Mouse (Mus musculus) liver, postnatal 0 days (tissue): ENCODE results near the gene AW146154.

ENCODE experiments used
- CTCF ChIP-seq: sonication (generic); IDR thresholded peaks from 2 replicates; pipeline ENCODE4 v1.5.1; 2016; ENCODE audit warnings: antibody characterized with exemption, low read depth
- EP300 ChIP-seq: IDR thresholded peaks from 2 replicates; pipeline ENCODE4 v1.6.1; 2016; ENCODE audit warnings: antibody characterized with exemption, low read depth, mild to moderate bottlenecking

DNA sequence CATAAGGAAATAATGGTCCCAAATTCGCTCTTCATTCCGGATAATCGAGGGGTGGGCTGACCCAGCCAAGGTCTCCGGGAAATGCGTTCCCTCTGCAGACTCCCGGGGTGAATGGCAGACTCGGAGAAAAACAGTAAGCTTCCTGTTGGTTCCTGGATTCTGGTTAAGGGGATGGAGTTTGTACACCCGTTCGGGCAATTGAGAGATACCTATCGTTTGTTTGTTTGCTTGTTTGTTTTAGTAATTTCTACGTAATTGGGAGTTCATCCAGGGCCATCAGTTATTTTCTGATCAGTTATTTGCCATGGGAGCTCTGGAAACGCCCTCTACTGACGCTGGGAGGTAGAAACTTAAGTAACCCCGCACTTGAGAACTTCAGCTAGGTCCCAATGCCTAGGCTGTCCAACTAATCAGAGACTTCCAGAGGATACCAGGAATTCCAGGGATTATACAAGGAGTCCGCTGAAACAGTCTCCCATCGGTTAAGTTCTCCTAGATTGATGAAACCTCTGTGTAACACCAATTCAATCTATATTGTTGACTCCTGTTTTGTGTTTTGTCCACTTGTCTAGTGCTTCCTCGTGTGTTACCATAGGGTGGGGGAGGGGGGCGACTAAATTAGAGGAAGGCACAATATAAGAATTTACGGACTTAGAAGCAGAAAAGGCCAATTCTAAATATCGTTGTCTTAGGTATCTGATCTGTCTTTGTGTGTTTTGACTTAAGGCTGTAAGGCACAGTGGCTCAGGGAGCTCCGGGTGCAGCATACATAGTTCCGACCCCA lies 653 bp upstream of the AW146154 start:
- TF ChIP-seq CTCF: peak; percentile 56
- TF ChIP-seq EP300: no peak
